ENCODE assay signal across 9 mouse cellular contexts in genomic region chr14:62778095-62778494, GRCm38 (mm10).
"Had no signal": no experiment of that assay in that cellular context is flagged by ENCODE, and none has a peak within 500 bp of the region (broad histone marks: within the 10 kb centered on the region; RNA-seq: fewer than 3 reads in every experiment).

No protein-coding gene starts in this region.

- DNase-seq: kidney, postnatal 14 days; liver; liver, embryonic 13.5 days; liver, postnatal 0 days; lung, postnatal 14 days; midbrain, embryonic 14.5 days; right cerebral cortex, adult 18-20 months; right cerebral cortex, postnatal 25 days; thymus, postnatal 36 days had no signal

- ATAC-seq: liver, postnatal 0 days had no signal
